Mouse (Mus musculus) MEL (cell line): ENCODE measurements at regions not wholly inside any gene's neighbourhood (a gene's known extent, or its start where the extent isn't known, plus 50 kb on each side); places are given as distances from the start of the nearest gene placed in this dataset.

ENCODE experiments used
- DNase-seq: peaks from one replicate; pipeline ENCODE4 v3.0.0; 2011; ENCODE audit warnings: low read depth, low spot score
- H3K27ac ChIP-seq: 2 replicates; pipeline ENCODE4 v1.5.1; 2012; ENCODE audit warnings: low read depth, mild to moderate bottlenecking, control low read depth, low read length, moderate library complexity; ENCODE audit not compliant: control insufficient read depth
- H3K27me3 ChIP-seq, 2 experiments: fragments of 150-350 bp in 1 of 2; sonication (generic) in 1 of 2; 2 replicates each; pipeline ENCODE4 v1.6.1; 2012; ENCODE audit warnings: low read length in 2 of 2, mild to moderate bottlenecking in 2 of 2, improper control_type of control experiment in 1 of 2, moderate library complexity in 1 of 2; ENCODE audit not compliant: insufficient read depth in 2 of 2, control insufficient read depth in 1 of 2
- H3K36me3 ChIP-seq, 2 experiments: 2 replicates each; pipeline ENCODE4 v1.6.1; 2012 to 2014; ENCODE audit warnings: low read length in 2 of 2, improper control_type of control experiment in 1 of 2, inconsistent platforms in 1 of 2, mild to moderate bottlenecking in 1 of 2; ENCODE audit not compliant: insufficient read depth in 2 of 2, control insufficient read depth in 1 of 2
- H3K4me1 ChIP-seq, 2 experiments: fragments of 150-350 bp in 1 of 2; sonication (generic) in 1 of 2; 2 replicates each; pipeline ENCODE4 v1.6.1; 2012; ENCODE audit warnings: low read length in 2 of 2, improper control_type of control experiment in 1 of 2, mild to moderate bottlenecking in 1 of 2; ENCODE audit not compliant: insufficient read depth in 2 of 2, control insufficient read depth in 1 of 2
- H3K4me3 ChIP-seq, 2 experiments: fragments of 150-350 bp in 1 of 2; sonication (generic) in 1 of 2; 2 replicates each; pipeline ENCODE4 v1.5.1; 2012; ENCODE audit warnings: low read depth in 2 of 2, low read length in 2 of 2, mild to moderate bottlenecking in 2 of 2, moderate library complexity in 2 of 2, control low read depth in 1 of 2, improper control_type of control experiment in 1 of 2; ENCODE audit not compliant: control insufficient read depth in 1 of 2, insufficient read depth in 1 of 2
- H3K79me2 ChIP-seq: 2 replicates; pipeline ENCODE4 v1.6.1; 2012; ENCODE audit warnings: mild to moderate bottlenecking, low read length, moderate library complexity; ENCODE audit not compliant: control insufficient read depth, poor library complexity, insufficient read depth
- H3K9ac ChIP-seq: 2 replicates; pipeline ENCODE4 v1.6.1; 2012; ENCODE audit warnings: low read depth, mild to moderate bottlenecking, control low read depth, low read length, moderate library complexity; ENCODE audit not compliant: control insufficient read depth, poor library complexity, severe bottlenecking
- H3K9me3 ChIP-seq: fragments of 150-350 bp; sonication (generic); replicated peaks from 2 replicates; pipeline ENCODE4 v1.6.1; 2012; ENCODE audit warnings: mild to moderate bottlenecking, low read length, improper control_type of control experiment, moderate library complexity; ENCODE audit not compliant: insufficient read depth
- CHD1 ChIP-seq: IDR thresholded peaks from 2 replicates; pipeline ENCODE4 v1.6.1; 2012; ENCODE audit warnings: low read depth, mild to moderate bottlenecking, inconsistent platforms, low read length, improper control_type of control experiment
- CHD2 ChIP-seq: IDR thresholded peaks from 2 replicates; pipeline ENCODE4 v1.6.1; 2011; ENCODE audit warnings: low read length, improper control_type of control experiment
- CTCF ChIP-seq, 3 experiments: IDR thresholded peaks in 2 of 3; conservative IDR thresholded peaks in 1 of 3; 2 replicates each; pipeline ENCODE4 v1.5.1; 2011 to 2012; ENCODE audit warnings: low read length in 3 of 3, low read depth in 2 of 3, mild to moderate bottlenecking in 2 of 3, improper control_type of control experiment in 1 of 3, inconsistent platforms in 1 of 3, mixed read lengths in 1 of 3, moderate library complexity in 1 of 3; ENCODE audit not compliant: control insufficient read depth in 1 of 3, insufficient read depth in 1 of 3, poor library complexity in 1 of 3, severe bottlenecking in 1 of 3
- ELF1 ChIP-seq: IDR thresholded peaks from 2 replicates; pipeline ENCODE4 v1.6.1; 2014; ENCODE audit warnings: low read depth, mild to moderate bottlenecking, inconsistent platforms, low read length, improper control_type of control experiment, moderate library complexity
- ETS1 ChIP-seq: IDR thresholded peaks from 2 replicates; pipeline ENCODE4 v1.6.1; 2012; ENCODE audit warnings: low read depth, mild to moderate bottlenecking, inconsistent platforms, low read length, improper control_type of control experiment, moderate library complexity
- GABPA ChIP-seq: IDR thresholded peaks from 2 replicates; pipeline ENCODE4 v1.6.1; 2012; ENCODE audit warnings: low read depth, mild to moderate bottlenecking, inconsistent platforms, low read length, improper control_type of control experiment, moderate library complexity
- GATA1 ChIP-seq: IDR thresholded peaks from 2 replicates; pipeline ENCODE4 v1.6.1; 2011; ENCODE audit warnings: low read depth, low read length, improper control_type of control experiment
- JUND ChIP-seq: IDR thresholded peaks from 2 replicates; pipeline ENCODE4 v1.6.1; 2011; ENCODE audit warnings: low read depth, mild to moderate bottlenecking, improper control_type of control experiment, low read length
- KAT2A ChIP-seq: conservative IDR thresholded peaks from 2 replicates; pipeline ENCODE4 v1.6.1; 2012; ENCODE audit warnings: low read depth, low read length, improper control_type of control experiment, inconsistent platforms
- MAFK ChIP-seq: IDR thresholded peaks from 2 replicates; pipeline ENCODE4 v1.6.1; 2011; ENCODE audit warnings: low read depth, mild to moderate bottlenecking, low read length, improper control_type of control experiment, borderline replicate concordance
- MYC ChIP-seq: IDR thresholded peaks from 2 replicates; pipeline ENCODE4 v1.6.1; 2011; ENCODE audit warnings: low read depth, mild to moderate bottlenecking, low read length, improper control_type of control experiment, moderate library complexity
- NELFE ChIP-seq: IDR thresholded peaks from 2 replicates; pipeline ENCODE4 v1.6.1; 2011; ENCODE audit warnings: low read depth, low read length, improper control_type of control experiment
- NRF1 ChIP-seq: IDR thresholded peaks from 2 replicates; pipeline ENCODE4 v1.6.1; 2014; ENCODE audit warnings: low read depth, mild to moderate bottlenecking, inconsistent platforms, low read length, improper control_type of control experiment, moderate library complexity; ENCODE audit not compliant: poor library complexity, insufficient read depth, severe bottlenecking
- POLR2AphosphoS2 ChIP-seq: IDR thresholded peaks from 2 replicates; pipeline ENCODE4 v1.6.1; 2011; ENCODE audit warnings: low read length, improper control_type of control experiment
- POLR2AphosphoS5 ChIP-seq: IDR thresholded peaks from 2 replicates; pipeline ENCODE4 v1.6.1; 2012; ENCODE audit warnings: low read depth, borderline replicate concordance, mild to moderate bottlenecking, inconsistent platforms, low read length, moderate library complexity, mixed read lengths
- RAD21 ChIP-seq: IDR thresholded peaks from 2 replicates; pipeline ENCODE4 v1.6.1; 2011; ENCODE audit warnings: mild to moderate bottlenecking, low read depth, low read length, improper control_type of control experiment
- RCOR1 ChIP-seq: IDR thresholded peaks from 2 replicates; pipeline ENCODE4 v1.6.1; 2012; ENCODE audit warnings: low read depth, mild to moderate bottlenecking, inconsistent platforms, low read length, improper control_type of control experiment
- SIN3A ChIP-seq: IDR thresholded peaks from 2 replicates; pipeline ENCODE4 v1.6.1; 2012; ENCODE audit warnings: low read length, improper control_type of control experiment, inconsistent platforms
- SMC3 ChIP-seq: IDR thresholded peaks from 2 replicates; pipeline ENCODE4 v1.6.1; 2011; ENCODE audit warnings: low read depth, low read length, improper control_type of control experiment
- TBP ChIP-seq: IDR thresholded peaks from 2 replicates; pipeline ENCODE4 v1.8.0; 2011; ENCODE audit warnings: low read depth, low read length, improper control_type of control experiment
- TCF12 ChIP-seq: IDR thresholded peaks from 2 replicates; pipeline ENCODE4 v1.6.1; 2014; ENCODE audit warnings: low read depth, mild to moderate bottlenecking, inconsistent platforms, low read length, improper control_type of control experiment, moderate library complexity
- UBTF ChIP-seq: IDR thresholded peaks from 2 replicates; pipeline ENCODE4 v1.6.1; 2012; ENCODE audit warnings: low read depth, mild to moderate bottlenecking, inconsistent platforms, low read length, improper control_type of control experiment, moderate library complexity, borderline replicate concordance; ENCODE audit not compliant: insufficient read depth
- USF1 ChIP-seq: IDR thresholded peaks from 2 replicates; pipeline ENCODE4 v1.6.1; 2014; ENCODE audit warnings: low read depth, mild to moderate bottlenecking, inconsistent platforms, low read length, improper control_type of control experiment, moderate library complexity
- USF2 ChIP-seq, 2 experiments: IDR thresholded peaks; 2 replicates each; pipeline ENCODE4 v1.6.1; 2011 to 2012; ENCODE audit warnings: improper control_type of control experiment in 2 of 2, low read length in 2 of 2, borderline replicate concordance in 1 of 2, inconsistent platforms in 1 of 2, low read depth in 1 of 2, mild to moderate bottlenecking in 1 of 2; ENCODE audit not compliant: insufficient read depth in 1 of 2
- ZC3H11A ChIP-seq: IDR thresholded peaks from 2 replicates; pipeline ENCODE4 v1.6.1; 2012; ENCODE audit warnings: low read depth, mild to moderate bottlenecking, inconsistent platforms, low read length, improper control_type of control experiment
- ZKSCAN1 ChIP-seq: IDR thresholded peaks from 2 replicates; pipeline ENCODE4 v1.6.1; 2012; ENCODE audit warnings: low read depth, mild to moderate bottlenecking, inconsistent platforms, low read length, improper control_type of control experiment, moderate library complexity
- ZNF384 ChIP-seq: IDR thresholded peaks from 2 replicates; pipeline ENCODE4 v1.6.1; 2012; ENCODE audit warnings: low read depth, mild to moderate bottlenecking, inconsistent platforms, low read length, improper control_type of control experiment

DNA sequence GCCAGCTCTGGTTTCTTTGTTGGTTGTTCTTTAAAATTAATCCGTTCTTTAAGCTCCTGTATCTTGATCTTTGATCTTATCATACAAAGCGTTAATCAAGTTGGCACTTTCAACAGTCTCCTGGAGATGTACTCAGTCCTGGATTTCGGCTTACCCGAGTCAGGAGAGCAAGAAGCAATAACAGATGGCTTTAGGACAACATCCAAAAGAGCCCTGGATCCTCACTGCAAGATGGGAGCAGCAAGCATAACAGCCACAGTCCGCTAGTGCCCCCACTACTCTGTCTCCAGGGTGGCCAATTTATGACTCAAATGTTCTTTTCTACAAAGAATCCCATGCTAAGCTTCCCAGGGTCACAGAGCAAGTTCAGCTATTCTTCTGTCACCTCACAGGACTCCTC lies 121.4 kb downstream of the Suds3 start:
- H3K9ac ChIP-seq, result no peak overlapping the region
- no peak overlapping the region for H3K27ac ChIP-seq
- no peak overlapping the region for H3K4me3 ChIP-seq
- no peaks in the 10 kb centered on the region for H3K36me3 ChIP-seq
- H3K27me3 ChIP-seq, result no peaks in the 10 kb centered on the region
- no peak for DNase-seq
- H3K4me1 ChIP-seq, result no peaks in the 10 kb centered on the region
- no peaks in the 10 kb centered on the region for H3K9me3 ChIP-seq
- H3K79me2 ChIP-seq, result no peaks in the 10 kb centered on the region
- TF ChIP-seq GATA1 (no peak), RAD21 (no peak), NRF1 (no peak)
- TF ChIP-seq, all 39 proteins: peak for 0

GRCm38 (mm10) chr5:116993674-116994073 lies 122.2 kb downstream of the Suds3 start:
- H3K9me3 ChIP-seq, result no peaks in the 10 kb centered on the region
- DNase-seq, result no peak
- H3K36me3 ChIP-seq, result no peaks in the 10 kb centered on the region
- no peak overlapping the region for H3K9ac ChIP-seq
- no peaks in the 10 kb centered on the region for H3K79me2 ChIP-seq
- H3K27me3 ChIP-seq, result no peaks in the 10 kb centered on the region
- no peak overlapping the region for H3K4me3 ChIP-seq
- no peaks in the 10 kb centered on the region for H3K4me1 ChIP-seq
- TF ChIP-seq RCOR1 (no peak), NRF1 (no peak), RAD21 (no peak), CHD2 (no peak), TCF12 (no peak), ETS1 (no peak), GABPA (no peak), ZNF384 (no peak), ZC3H11A (no peak), SIN3A (no peak), KAT2A (no peak), MYC (no peak), POLR2AphosphoS2 (no peak), NELFE (no peak), ZKSCAN1 (no peak), GATA1 (no peak)
- H3K27ac ChIP-seq, result no peak overlapping the region

DNA sequence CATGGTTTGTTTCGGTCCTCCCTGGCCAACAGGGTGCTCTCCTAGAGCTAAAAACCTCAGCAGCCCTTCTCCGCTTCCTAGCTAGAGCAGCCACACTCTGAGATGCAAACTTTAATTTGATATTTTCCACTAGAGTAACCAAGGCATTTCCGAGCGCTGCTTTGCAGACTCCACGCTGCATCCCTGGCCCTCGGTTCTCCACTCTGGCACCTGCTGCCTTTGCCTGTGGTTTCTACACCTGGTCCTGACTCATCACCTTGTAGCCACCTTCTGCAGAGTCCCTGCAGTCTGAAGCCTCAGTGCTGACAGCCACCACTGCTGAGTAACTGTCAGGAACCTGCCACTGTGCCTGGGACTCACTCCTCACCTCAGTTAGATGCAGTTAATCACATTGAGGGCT lies 124.5 kb downstream of the Suds3 start:
- Histone ChIP-seq H3K4me3 (no peak overlapping the region), H3K4me1 (no peaks in the 10 kb centered on the region), H3K9me3 (no peaks in the 10 kb centered on the region), H3K27ac (no peak overlapping the region), H3K79me2 (no peaks in the 10 kb centered on the region), H3K27me3 (no peaks in the 10 kb centered on the region), H3K9ac (no peak overlapping the region), H3K36me3 (no peaks in the 10 kb centered on the region)
- DNase-seq, result no peak
- TF ChIP-seq ELF1, result no peak
- no peak for TF ChIP-seq POLR2AphosphoS5
- no peak for TF ChIP-seq CHD1
- no peak for TF ChIP-seq USF1
- TF ChIP-seq USF2 (IDR thresholded peaks at IDR 0.05; ENCODE audit: borderline replicate concordance in 1 of 2, insufficient read depth in 1 of 2, low read depth in 1 of 2, low read length in 2 of 2), result no peak
- no peak for TF ChIP-seq JUND
- TF ChIP-seq ZKSCAN1, result no peak
- TF ChIP-seq RCOR1, result no peak
- no peak for TF ChIP-seq CTCF (IDR thresholded peaks at IDR 0.05 in 2 of 3, conservative IDR thresholded peaks at IDR 0.05 in 1 of 3; ENCODE audit: control insufficient read depth in 1 of 3, insufficient read depth in 1 of 3, low read depth in 2 of 3, low read length in 3 of 3, poor library complexity in 1 of 3, severe bottlenecking in 1 of 3)
- TF ChIP-seq POLR2AphosphoS2, result no peak
- no peak for TF ChIP-seq TBP
- no peak for TF ChIP-seq SMC3
- TF ChIP-seq NRF1, result no peak
- TF ChIP-seq UBTF, result no peak
- TF ChIP-seq MAFK, result no peak
